Mouse (Mus musculus): ENCODE measurements around the gene Phf12.

DNA sequence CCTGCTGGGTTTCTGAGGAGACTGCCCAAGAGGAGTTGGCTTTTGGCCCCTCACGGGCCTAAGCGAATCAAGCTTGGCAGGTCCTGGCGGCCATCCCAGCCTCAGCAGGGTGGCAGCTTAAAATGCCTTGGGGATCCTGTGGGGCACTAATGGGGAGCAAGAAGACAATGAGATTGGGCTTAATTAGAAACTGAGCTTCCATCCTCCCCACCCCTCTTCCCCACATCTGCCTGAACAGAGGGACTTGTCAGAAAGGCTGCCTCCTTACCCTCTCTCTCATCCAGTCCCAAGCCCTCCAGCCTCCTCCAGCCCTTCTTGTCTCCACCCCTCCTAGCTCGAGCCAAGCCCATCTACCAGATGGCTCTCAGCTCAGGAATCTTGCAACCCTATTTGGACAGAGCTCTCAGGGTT is 48.4 kb upstream of the Phf12 start:
- no peak for TF ChIP-seq CTCF (IDR thresholded peaks at IDR 0.05; ENCODE audit: borderline replicate concordance, control insufficient read depth, extremely low read depth, insufficient read depth, low read length, poor library complexity)
- no peak for TF ChIP-seq POLR2A (IDR thresholded peaks at IDR 0.05; ENCODE audit: control insufficient read depth, extremely low read depth, insufficient read depth, low read length, poor library complexity)
